Mouse (Mus musculus): ENCODE results near the gene Dcaf1.

GRCm38 (mm10) chr9:106785206-106785605 is 36.5 kb upstream of the Dcaf1 start:
- TF ChIP-seq EP300 (IDR thresholded peaks at IDR 0.05) (no peak), CTCF (IDR thresholded peaks at IDR 0.05) (no peak)
